Mouse (Mus musculus) heart, adult 11 months (tissue): Measurements from ENCODE around the gene Shld1.

Source experiments
- DNase-seq: peaks from one replicate; pipeline ENCODE4 v3.0.0; 2022

Shld1 gene

GRCm38 (mm10) chr2:132692320-132692719 lies 5.6 kb downstream of the Shld1 start:
- DNase-seq = peak; percentile 90

- DNase-seq = peak; percentile 91
Measured at GRCm38 (mm10) chr2:132693980-132694379, 7.2 kb downstream of the Shld1 start.

GRCm38 (mm10) chr2:132695358-132696093 lies 8.8 kb downstream of the Shld1 start:
- DNase-seq = peak; percentile 98

- peak; percentile 95 for DNase-seq
Measured at GRCm38 (mm10) chr2:132696519-132696918, 9.8 kb downstream of the Shld1 start.

GRCm38 (mm10) chr2:132697256-132697655 lies 10.5 kb downstream of the Shld1 start:
- no peak for DNase-seq

- no peak for DNase-seq
Measured at GRCm38 (mm10) chr2:132697695-132698094, 11.0 kb downstream of the Shld1 start.

GRCm38 (mm10) chr2:132698420-132698819 lies 11.7 kb downstream of the Shld1 start:
- DNase-seq = peak; percentile 94

GRCm38 (mm10) chr2:132700921-132701320 lies 14.2 kb downstream of the Shld1 start:
- no peak for DNase-seq

GRCm38 (mm10) chr2:132701451-132701886 lies 14.7 kb downstream of the Shld1 start:
- DNase-seq = peak; percentile 94

- DNase-seq = no peak
Measured at GRCm38 (mm10) chr2:132705251-132705992, 18.7 kb downstream of the Shld1 start.

GRCm38 (mm10) chr2:132706309-132706708 lies 19.6 kb downstream of the Shld1 start:
- no peak for DNase-seq

GRCm38 (mm10) chr2:132710488-132710887 lies 23.8 kb downstream of the Shld1 start:
- no peak for DNase-seq

- no peak for DNase-seq
Measured at GRCm38 (mm10) chr2:132712061-132712460, 25.3 kb downstream of the Shld1 start.

- DNase-seq = peak; percentile 24
Measured at GRCm38 (mm10) chr2:132714522-132714921, 27.8 kb downstream of the Shld1 start.

GRCm38 (mm10) chr2:132714946-132715345 lies 28.2 kb downstream of the Shld1 start:
- peak; percentile 54 for DNase-seq

- peak; percentile 91 for DNase-seq
Measured at GRCm38 (mm10) chr2:132715421-132716070, 28.8 kb downstream of the Shld1 start.

GRCm38 (mm10) chr2:132716154-132716553 lies 29.4 kb downstream of the Shld1 start:
- peak; percentile 93 for DNase-seq

GRCm38 (mm10) chr2:132716901-132717536 lies 30.3 kb downstream of the Shld1 start:
- peak; percentile 90 for DNase-seq

GRCm38 (mm10) chr2:132717537-132717912 lies 30.8 kb downstream of the Shld1 start:
- peak; percentile 79 for DNase-seq

- peak; percentile 92 for DNase-seq
Measured at GRCm38 (mm10) chr2:132720921-132721566, 34.3 kb downstream of the Shld1 start.

GRCm38 (mm10) chr2:132721844-132722243 lies 35.1 kb downstream of the Shld1 start:
- peak; percentile 15 for DNase-seq

- DNase-seq = peak; percentile 71
Measured at GRCm38 (mm10) chr2:132723958-132724431, 37.3 kb downstream of the Shld1 start.
